Comparison of ENCODE assay signal across 11 mouse cellular contexts in the genomic region with DNA sequence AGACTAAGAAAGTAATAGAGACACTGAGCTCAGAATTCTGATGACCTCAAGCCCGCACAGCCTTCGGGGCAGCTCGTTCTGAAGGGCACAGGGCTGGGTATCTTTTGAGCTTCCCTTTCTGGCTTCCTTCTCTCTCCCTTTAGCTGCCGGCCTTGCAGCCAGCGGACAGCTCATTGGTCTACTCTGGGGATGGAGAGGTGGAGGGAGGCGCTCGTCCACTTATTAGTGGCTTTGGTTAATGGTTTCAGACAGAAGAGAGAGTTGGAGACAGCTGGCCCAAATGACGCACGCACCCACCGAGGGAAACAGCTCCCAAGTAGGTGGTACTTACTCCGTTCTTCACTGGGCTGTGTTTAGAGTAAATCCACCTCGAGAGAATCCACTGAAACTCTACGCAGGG.
DNase-seq lines count a peak whose midpoint lies in the region; ATAC-seq and TF ChIP-seq lines count a peak whose summit lies in the region.
"Had no signal": no experiment of that assay in that cellular context is flagged by ENCODE, and none has a peak within 500 bp of the region (broad histone marks: within the 10 kb centered on the region; RNA-seq: fewer than 3 reads in every experiment).

No protein-coding gene starts in this region.

- TF ChIP-seq POLR2A in brain, embryonic 14.5 days (IDR thresholded peaks at IDR 0.05; ENCODE audit: borderline replicate concordance, extremely low read depth, insufficient read depth, insufficient read length, poor library complexity, severe bottlenecking): no peak

- H3K27ac ChIP-seq in forebrain, embryonic 13.5 days: no peak overlapping the region
- H3K27ac ChIP-seq in midbrain, embryonic 10.5 days (replicated peaks): peak overlapping the region; percentile 42

- peak; percentile 75 for DNase-seq in Muller cell, postnatal 12 days (ENCODE audit: inconsistent ontology term)
- DNase-seq in brain, embryonic 14.5 days (ENCODE audit: low read depth): peak; percentile 75
- peak; percentile 28 for DNase-seq in midbrain, embryonic 10.5 days (ENCODE audit: low spot score)
- no peak for DNase-seq in testis, postnatal 10 days (ENCODE audit: low spot score)
- no peak for DNase-seq in adrenal gland, adult 18-20 months (ENCODE audit: low spot score in 2 of 2)
- no peak for DNase-seq in lung, postnatal 25 days (ENCODE audit: low spot score)
- DNase-seq: gastrocnemius, postnatal 14 days; lung, postnatal 36 days; thymus, postnatal 14 days had no signal

- H3K36me3 ChIP-seq in forebrain, embryonic 13.5 days (ENCODE audit: poor library complexity, severe bottlenecking): no peaks in the 10 kb centered on the region
- H3K36me3 ChIP-seq in midbrain, embryonic 10.5 days: 0 out of 2 replicates have a peak, but pooled peaks cover 8% of the 10 kb centered on the region

- no peak for TF ChIP-seq CTCF in brain, embryonic 14.5 days (IDR thresholded peaks at IDR 0.05; ENCODE audit: borderline replicate concordance, extremely low read depth, insufficient read depth, insufficient read length)

- H3K9ac ChIP-seq in forebrain, embryonic 13.5 days: peak overlapping the region; percentile 43

- H3K4me2 ChIP-seq in forebrain, embryonic 13.5 days: peak overlapping the region; percentile 52

- H3K4me3 ChIP-seq in forebrain, embryonic 13.5 days: no peak overlapping the region
- H3K4me3 ChIP-seq in midbrain, embryonic 10.5 days: peak overlapping the region; percentile 34

- peak; percentile 66 for ATAC-seq in forebrain, embryonic 13.5 days
- no peak for ATAC-seq in monocyte, adult 5-6 weeks (replicated peaks; ENCODE audit: insufficient number of reproducible peaks, low FRiP score, low TSS enrichment, poor library complexity, severe bottlenecking)

- H3K9me3 ChIP-seq in forebrain, embryonic 13.5 days (replicated peaks): no peaks in the 10 kb centered on the region
- 0 out of 2 replicates have a peak, but pooled peaks cover 6% of the 10 kb centered on the region for H3K9me3 ChIP-seq in midbrain, embryonic 10.5 days (replicated peaks)

- 11% methylated on average over 13 of the region's 13 CpGs for WGBS in forebrain, embryonic 13.5 days
- WGBS in midbrain, embryonic 10.5 days: 31% methylated on average over 13 of the region's 13 CpGs

- H3K4me1 ChIP-seq in forebrain, embryonic 13.5 days: peaks cover 20% of the 10 kb centered on the region
- H3K4me1 ChIP-seq in midbrain, embryonic 10.5 days: peaks cover 21% of the 10 kb centered on the region

- peaks cover 12% of the 10 kb centered on the region for H3K27me3 ChIP-seq in forebrain, embryonic 13.5 days
- no peaks in the 10 kb centered on the region; the same call in 1 of the 2 replicates for H3K27me3 ChIP-seq in midbrain, embryonic 10.5 days (ENCODE audit: low read depth, poor library complexity, severe bottlenecking)

Comparison
In these comparisons a context has a peak if more than half of its experiments do, and no peak if none do; other contexts are left out.
1. DNase-seq: peak in Muller cell, postnatal 12 days (single experiment), brain, embryonic 14.5 days (single experiment) and midbrain, embryonic 10.5 days (single experiment); none in testis, postnatal 10 days (single experiment), adrenal gland, adult 18-20 months (0 of 2) and lung, postnatal 25 days (single experiment).